Mouse (Mus musculus): ENCODE measurements around the gene Cstb.

DNA sequence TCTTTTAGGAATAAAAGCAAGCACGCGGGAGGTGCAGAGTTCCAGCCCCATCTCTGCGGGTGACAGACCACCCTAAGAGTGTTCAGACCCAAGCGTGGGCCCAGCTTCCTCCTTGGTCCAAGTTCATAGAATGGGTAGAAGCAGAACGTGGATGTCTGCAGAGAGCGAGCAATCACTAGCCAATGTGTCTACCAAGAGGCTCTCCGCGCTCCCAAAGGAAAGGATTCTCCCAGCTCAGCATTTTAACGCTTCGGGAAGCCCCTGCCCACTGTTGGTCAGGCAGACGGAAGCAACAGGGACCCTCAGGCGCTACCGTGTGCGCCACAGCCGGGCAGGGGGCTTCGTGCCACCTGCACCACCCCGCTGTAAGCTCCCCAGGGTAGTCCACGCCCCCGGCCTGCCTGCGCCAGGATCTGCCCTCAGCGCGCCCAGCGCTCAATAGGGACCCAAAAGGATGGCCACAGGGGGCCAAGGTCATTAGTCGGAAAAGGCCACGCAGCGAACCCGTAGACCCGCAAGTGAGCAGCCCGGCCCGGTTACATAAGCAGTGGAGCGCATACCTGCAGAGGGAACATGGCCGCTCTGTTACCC is 38.8 kb downstream of the Cstb start:
- TF ChIP-seq CTCF (IDR thresholded peaks at IDR 0.05; ENCODE audit: low read depth, low read length) (no peak), EP300 (IDR thresholded peaks at IDR 0.05; ENCODE audit: insufficient read depth, low read depth, low read length) (no peak)
